Mouse (Mus musculus) ES-E14 (cell line): ENCODE measurements around the gene Tbc1d16. TPM values are rescaled to one million over a fixed set of nuclear protein-coding genes. Genes with fewer than 3 reads are reported as not detected.

Experiments
- DNase-seq: peaks from one replicate; pipeline ENCODE4 v3.0.0-alpha.2; 2013; ENCODE audit warnings: low read depth, low spot score
- H3K27ac ChIP-seq: 2 replicates; pipeline ENCODE4 v1.5.1; 2012; ENCODE audit warnings: low read depth, mild to moderate bottlenecking, low read length, moderate library complexity, mixed read lengths; ENCODE audit not compliant: poor library complexity, insufficient read depth, severe bottlenecking
- H3K36me3 ChIP-seq: 2 replicates; pipeline ENCODE4 v1.6.1; 2012; ENCODE audit warnings: mild to moderate bottlenecking, low read length, moderate library complexity, mixed read lengths; ENCODE audit not compliant: control insufficient read depth, poor library complexity, insufficient read depth, severe bottlenecking
- H3K4me1 ChIP-seq, 2 experiments: fragments of 150-350 bp in 1 of 2; sonication (generic) in 1 of 2; 2 replicates each; pipeline ENCODE4 v1.6.1; 2012; ENCODE audit warnings: low read length in 2 of 2, mild to moderate bottlenecking in 1 of 2, mixed read lengths in 1 of 2; ENCODE audit not compliant: control insufficient read depth in 2 of 2, insufficient read depth in 2 of 2, poor library complexity in 1 of 2
- H3K4me3 ChIP-seq, 2 experiments: fragments of 150-350 bp in 1 of 2; sonication (generic) in 1 of 2; 2 replicates each; pipeline ENCODE4 v1.5.1; 2012; ENCODE audit warnings: low read length in 2 of 2, low read depth in 1 of 2, mild to moderate bottlenecking in 1 of 2, mixed read lengths in 1 of 2; ENCODE audit not compliant: insufficient read depth in 1 of 2, poor library complexity in 1 of 2, severe bottlenecking in 1 of 2
- H3K9ac ChIP-seq: 2 replicates; pipeline ENCODE4 v1.6.1; 2012; ENCODE audit warnings: low read depth, mild to moderate bottlenecking, low read length, mixed read lengths; ENCODE audit not compliant: poor library complexity, insufficient read depth, severe bottlenecking
- H3K9me3 ChIP-seq: fragments of 150-350 bp; sonication (generic); 2 replicates; pipeline ENCODE4 v1.6.1; 2012; ENCODE audit warnings: low read depth, mild to moderate bottlenecking, low read length; ENCODE audit not compliant: control insufficient read depth, insufficient read depth
- CHD2 ChIP-seq: IDR thresholded peaks from 2 replicates; pipeline ENCODE4 v1.6.1; 2014; ENCODE audit warnings: mild to moderate bottlenecking, low read depth, low read length, inconsistent platforms
- HCFC1 ChIP-seq: IDR thresholded peaks from 2 replicates; pipeline ENCODE4 v1.6.1; 2012; ENCODE audit warnings: low read length, inconsistent platforms, borderline replicate concordance; ENCODE audit not compliant: insufficient read depth
- MAFK ChIP-seq: IDR thresholded peaks from 2 replicates; pipeline ENCODE4 v1.6.1; 2014; ENCODE audit warnings: mild to moderate bottlenecking, low read depth, low read length, inconsistent platforms; ENCODE audit not compliant: insufficient read depth
- ZC3H11A ChIP-seq: IDR thresholded peaks from 2 replicates; pipeline ENCODE4 v1.6.1; 2012; ENCODE audit warnings: low read depth, mild to moderate bottlenecking, inconsistent platforms, low read length, borderline replicate concordance
- ZNF384 ChIP-seq: IDR thresholded peaks from 2 replicates; pipeline ENCODE4 v1.6.1; 2012; ENCODE audit warnings: low read depth, low read length, inconsistent platforms
- in situ Hi-C, 2 experiments: fragments of 600-800 bp; cut with MboI; formaldehyde crosslinking; loops; one replicate each; pipeline ENCODE4 v1.15.1; 2025; ENCODE audit warnings: low sequenced_read_pairs in 2 of 2, inconsistent platforms in 1 of 2; ENCODE audit not compliant: unreplicated experiment in 2 of 2
- total RNA-seq: library from RNA; depleted of rRNA; stranded (reverse); fragments of 300-350 nt; gene quantifications from 2 replicates; pipeline ENCODE4 v1.2.3, GENCODE M21; 2012

The Tbc1d16 gene
- total RNA-seq, 1 experiment: 6.3 TPM

- TF ChIP-seq MAFK: no peak
- no peak for TF ChIP-seq ZNF384
- TF ChIP-seq CHD2: no peak
- no peak for TF ChIP-seq ZC3H11A
- TF ChIP-seq HCFC1: no peak
- H3K4me1 ChIP-seq: peaks cover 6 to 14% of the 10 kb centered on the region in 2 experiments; a peak in 2 of 4 replicates
- in situ Hi-C loops: no loop called here
- no peak overlapping the region for H3K9ac ChIP-seq
- no peak overlapping the region for H3K27ac ChIP-seq
- DNase-seq: no peak
- no peak overlapping the region for H3K4me3 ChIP-seq
- no peaks in the 10 kb centered on the region for H3K36me3 ChIP-seq
- H3K9me3 ChIP-seq: no peaks in the 10 kb centered on the region
These were observed 36.7 kb downstream of the Tbc1d16 start for GRCm38 (mm10) chr11:119191606-119192081.

DNA sequence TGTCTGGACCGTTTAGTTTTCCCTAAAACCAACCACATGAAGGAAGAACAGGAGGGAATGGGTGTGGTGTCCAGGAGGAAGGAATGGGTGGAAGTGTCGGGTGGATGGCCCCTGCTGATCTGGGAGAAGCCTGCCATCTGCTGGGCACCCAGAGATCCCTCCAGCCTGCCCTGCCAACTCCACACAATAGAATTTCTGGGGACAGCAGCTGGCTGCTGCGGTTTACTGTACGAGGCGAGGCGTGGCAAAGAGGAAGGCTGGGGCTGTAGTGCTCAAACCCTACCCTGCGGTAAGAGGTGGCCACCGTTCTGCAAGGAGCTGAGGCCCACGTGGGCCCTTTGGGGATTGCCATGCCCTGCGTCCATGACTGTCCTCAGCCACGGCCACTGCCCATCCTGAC is 37.8 kb downstream of the Tbc1d16 start:
- Histone ChIP-seq H3K4me3 (no peak overlapping the region), H3K4me1 (peaks cover 6 to 14% of the 10 kb centered on the region in 2 experiments; a peak in 2 of 4 replicates), H3K36me3 (no peaks in the 10 kb centered on the region), H3K9me3 (no peaks in the 10 kb centered on the region), H3K9ac (no peak overlapping the region), H3K27ac (no peak overlapping the region)
- TF ChIP-seq HCFC1 (no peak), ZNF384 (no peak), MAFK (no peak), CHD2 (no peak), ZC3H11A (no peak)
- no peak for DNase-seq
- in situ Hi-C loops: no loop called here

GRCm38 (mm10) chr11:119189319-119189718 is 39.0 kb downstream of the Tbc1d16 start:
- TF ChIP-seq MAFK: no peak
- TF ChIP-seq HCFC1: no peak
- no peak for TF ChIP-seq CHD2
- no peak for TF ChIP-seq ZNF384
- no peak for TF ChIP-seq ZC3H11A
- Histone ChIP-seq H3K27ac (no peak overlapping the region), H3K9ac (no peak overlapping the region), H3K36me3 (no peaks in the 10 kb centered on the region), H3K4me3 (no peak overlapping the region), H3K9me3 (no peaks in the 10 kb centered on the region), H3K4me1 (peaks cover 6 to 21% of the 10 kb centered on the region in 2 experiments; a peak in 3 of 4 replicates)
- in situ Hi-C loops: no loop called here
- DNase-seq: no peak

- peaks cover 10 to 26% of the 10 kb centered on the region in 2 experiments for H3K4me1 ChIP-seq
- H3K9me3 ChIP-seq: no peaks in the 10 kb centered on the region
- H3K4me3 ChIP-seq: no peak overlapping the region
- H3K27ac ChIP-seq: no peak overlapping the region
- in situ Hi-C loops: no loop called here
- no peaks in the 10 kb centered on the region for H3K36me3 ChIP-seq
- DNase-seq: no peak
- TF ChIP-seq CHD2 (no peak), MAFK (no peak), HCFC1 (no peak), ZNF384 (no peak), ZC3H11A (no peak)
- H3K9ac ChIP-seq: no peak overlapping the region
These were observed 39.9 kb downstream of the Tbc1d16 start for GRCm38 (mm10) chr11:119188389-119188788.

- peaks cover 10 to 29% of the 10 kb centered on the region in 2 experiments for H3K4me1 ChIP-seq
- in situ Hi-C loops: no loop called here
- no peak for DNase-seq
- TF ChIP-seq MAFK (no peak), CHD2 (no peak), HCFC1 (no peak), ZNF384 (no peak), ZC3H11A (no peak)
- no peak overlapping the region for H3K4me3 ChIP-seq
- no peak overlapping the region for H3K27ac ChIP-seq
- H3K9me3 ChIP-seq: no peaks in the 10 kb centered on the region
- no peaks in the 10 kb centered on the region for H3K36me3 ChIP-seq
- H3K9ac ChIP-seq: no peak overlapping the region
These were observed 40.5 kb downstream of the Tbc1d16 start for GRCm38 (mm10) chr11:119187800-119188197.
